Comparison of ENCODE assay signal across 9 mouse cellular contexts in genomic region chr15:40166560-40167275, GRCm38 (mm10). TPM values are rescaled to one million over a fixed set of nuclear protein-coding genes. Genes with fewer than 3 reads are reported as not detected.
A peak's percentile ranks its signal among the peaks of the same experiment; 100 is the strongest.
DNase-seq lines count a peak whose midpoint lies in the region; ATAC-seq and TF ChIP-seq lines count a peak whose summit lies in the region.
"Had no signal": no experiment of that assay in that cellular context is flagged by ENCODE, and none has a peak within 500 bp of the region (broad histone marks: within the 10 kb centered on the region; RNA-seq: fewer than 3 reads in every experiment).

No protein-coding gene starts in this region.

- dilution Hi-C loops in CH12.LX (cut with MboI; ENCODE audit: extremely low pct_ligation_motif_present, extremely low pct_unique_long_range_greater_than_20kb, low sequenced_read_pairs) = no loop called here

- peak; percentile 59 for TF ChIP-seq RAD21 in CH12.LX (IDR thresholded peaks at IDR 0.05; ENCODE audit: low read depth, low read length)

- in situ Hi-C loops in CH12.LX (cut with MboI; ENCODE audit: low pct_ligation_motif_present, low pct_unique_long_range_greater_than_20kb, low sequenced_read_pairs) = loop anchor here (25.0 kb wide), 1 partner anchor 871 kb away; no protein-coding TSS in a partner anchor

- no peak for TF ChIP-seq EP300 in CH12.LX (IDR thresholded peaks at IDR 0.05; ENCODE audit: low read length)

- H3K4me2 ChIP-seq in CH12.LX (ENCODE audit: insufficient read depth, low read depth, poor library complexity, severe bottlenecking) = no peak overlapping the region
- H3K4me2 ChIP-seq in heart, embryonic 14.5 days (ENCODE audit: low read length) = peak overlapping the region; percentile 60

- H3K79me2 ChIP-seq in CH12.LX (replicated peaks; ENCODE audit: control insufficient read depth, extremely low read depth, insufficient read depth, poor library complexity, severe bottlenecking) = no peaks in the 10 kb centered on the region

- peaks cover 69% of the 10 kb centered on the region for H3K9me3 ChIP-seq in CH12.LX (replicated peaks; ENCODE audit: low read length)
- no peaks in the 10 kb centered on the region for H3K9me3 ChIP-seq in heart, embryonic 14.5 days (ENCODE audit: control insufficient read depth, low read length)

- no peak overlapping the region for H3K27ac ChIP-seq in CH12.LX (ENCODE audit: insufficient read depth, low read depth)
- H3K27ac ChIP-seq in heart, embryonic 14.5 days (replicated peaks in 1 of 2; ENCODE audit: control insufficient read depth in 1 of 2, insufficient read depth in 1 of 2, low read depth in 2 of 2, low read length in 2 of 2) = no peak overlapping the region

- 38% methylated on average over 9 of the region's 9 CpGs for WGBS in heart, embryonic 14.5 days

- no peaks in the 10 kb centered on the region for H3K36me3 ChIP-seq in CH12.LX (replicated peaks in 1 of 2; ENCODE audit: control insufficient read depth in 1 of 2, insufficient read depth in 1 of 2, low read length in 1 of 2)
- H3K36me3 ChIP-seq in heart, embryonic 14.5 days (ENCODE audit: control insufficient read depth, insufficient read depth, low read length) = no peaks in the 10 kb centered on the region

- no peaks in the 10 kb centered on the region for H3K4me1 ChIP-seq in CH12.LX (ENCODE audit: control insufficient read depth in 1 of 2, insufficient read depth in 2 of 2)
- peaks cover 3 to 10% of the 10 kb centered on the region in 2 experiments; a peak in 3 of 4 replicates for H3K4me1 ChIP-seq in heart, embryonic 14.5 days (ENCODE audit: control insufficient read depth in 2 of 2, insufficient read depth in 2 of 2, low read length in 2 of 2)

- peak; percentile 12 to 53; a peak in 2 of 4 replicates for TF ChIP-seq CTCF in CH12.LX (conservative IDR thresholded peaks at IDR 0.05 in 1 of 2, IDR thresholded peaks at IDR 0.05 in 1 of 2; ENCODE audit: low read depth in 2 of 2, low read length in 2 of 2)

- no peak overlapping the region for H3K9ac ChIP-seq in CH12.LX (ENCODE audit: insufficient read depth, low read depth)
- no peak overlapping the region for H3K9ac ChIP-seq in heart, embryonic 14.5 days (ENCODE audit: low read length)

- ATAC-seq in frontal cortex, adult (ENCODE audit: low TSS enrichment) = peak; percentile 53
- no peak for ATAC-seq in heart, embryonic 14.5 days (ENCODE audit: insufficient number of reproducible peaks, insufficient read depth, low FRiP score, low read depth)

- no peaks in the 10 kb centered on the region for H3K27me3 ChIP-seq in CH12.LX (replicated peaks)
- no peaks in the 10 kb centered on the region for H3K27me3 ChIP-seq in heart, embryonic 14.5 days (ENCODE audit: control insufficient read depth, insufficient read depth, low read length)

- no peak overlapping the region for H3K4me3 ChIP-seq in CH12.LX (replicated peaks in 1 of 3; ENCODE audit: low read depth in 2 of 3, low read length in 2 of 3, poor library complexity in 1 of 3)
- H3K4me3 ChIP-seq in heart, embryonic 14.5 days (ENCODE audit: control insufficient read depth in 1 of 2, insufficient read depth in 1 of 2, low read depth in 1 of 2, low read length in 2 of 2) = no peak overlapping the region

- no peak for DNase-seq in frontal cortex, postnatal 14 days (ENCODE audit: low spot score in 2 of 2)
- peak; percentile 18 for DNase-seq in CH12.LX (ENCODE audit: extremely low read depth)
- peak; percentile 86 to 88 for DNase-seq in cerebellum, postnatal 14 days
- peak; percentile 79 for DNase-seq in kidney, postnatal 14 days
- DNase-seq in lung, postnatal 36 days = peak; percentile 83
- peak; percentile 48 for DNase-seq in testis, postnatal 10 days (ENCODE audit: low spot score)

- TF ChIP-seq POLR2A in CH12.LX (IDR thresholded peaks at IDR 0.05; ENCODE audit: low read depth, low read length) = no peak

TF ChIP-seq in CH12.LX, 34 proteins besides CTCF, POLR2A, EP300 and RAD21:
- TF ChIP-seq TBP (conservative IDR thresholded peaks at IDR 0.05; ENCODE audit: low read depth, low read length) (no peak), ELF1 (IDR thresholded peaks at IDR 0.05; ENCODE audit: low read depth, low read length) (no peak), SMC3 (IDR thresholded peaks at IDR 0.05; ENCODE audit: low read depth, low read length) (peak; percentile 27; the same call in 1 of the 2 replicates), ZNF384 (IDR thresholded peaks at IDR 0.05; ENCODE audit: low read depth, low read length) (peak; percentile 88), HCFC1 (IDR thresholded peaks at IDR 0.05; ENCODE audit: low read depth, low read length) (no peak), JUN (IDR thresholded peaks at IDR 0.05; ENCODE audit: insufficient read depth, low read depth, low read length) (no peak)
TF ChIP-seq in CH12.LX: peak in this region for 2.

RNA-seq across cellular contexts. Expression of gene 9330182O14Rik, which starts 32.6 kb away (rescaled TPM):
- total RNA-seq in CH12.LX (2012; rRNA removed) (not detected in 2 replicates), CH12.LX (2014; rRNA removed) (not detected in 2 replicates)
- polyA plus RNA-seq in CH12.LX (2012; ENCODE audit: insufficient read length, low read depth) = not detected in 2 replicates
- polyA plus RNA-seq in heart, embryonic 14.5 days (2014; fragmentation: Nextera tagmentation; extraction: Ambion mirVana) = not detected in 2 replicates
- total RNA-seq: left cerebral cortex, postnatal 36 days had no signal

Comparison
In these comparisons a context has a peak if more than half of its experiments do, and no peak if none do; other contexts are left out.
1. DNase-seq: peak in CH12.LX (single experiment), cerebellum, postnatal 14 days (2 of 2), kidney, postnatal 14 days (single experiment), lung, postnatal 36 days (single experiment) and testis, postnatal 10 days (single experiment); none in frontal cortex, postnatal 14 days (0 of 2).